Mouse (Mus musculus) right cerebral cortex, adult 18-20 months (tissue): ENCODE data around the gene Sh3rf1.

Experiments used
- DNase-seq: peaks from one replicate; pipeline ENCODE4 v3.0.0; 2022; ENCODE audit warnings: mixed read lengths

Sh3rf1 gene

GRCm38 (mm10) chr8:61223729-61224379 is at the start of gene Sh3rf1:
Gene Sh3rf1, plus strand, starts transcription at chr8:61223872.
- DNase-seq = peak; percentile 80

- no peak for DNase-seq
Observed at GRCm38 (mm10) chr8:61173921-61174492, 49.7 kb upstream of the Sh3rf1 start.

GRCm38 (mm10) chr8:61175876-61176275 is 47.8 kb upstream of the Sh3rf1 start:
- no peak for DNase-seq

GRCm38 (mm10) chr8:61177680-61178593 is 45.7 kb upstream of the Sh3rf1 start:
- no peak for DNase-seq

- no peak for DNase-seq
Observed at GRCm38 (mm10) chr8:61178594-61179140, 45.0 kb upstream of the Sh3rf1 start.

GRCm38 (mm10) chr8:61181592-61181991 is 42.1 kb upstream of the Sh3rf1 start:
- DNase-seq = no peak

- no peak for DNase-seq
Observed at GRCm38 (mm10) chr8:61182020-61182419, 41.7 kb upstream of the Sh3rf1 start.

- no peak for DNase-seq
Observed at GRCm38 (mm10) chr8:61185274-61186198, 38.1 kb upstream of the Sh3rf1 start.

- no peak for DNase-seq
Observed at GRCm38 (mm10) chr8:61194306-61194925, 29.3 kb upstream of the Sh3rf1 start.

GRCm38 (mm10) chr8:61200254-61200887 is 23.3 kb upstream of the Sh3rf1 start:
- no peak for DNase-seq

GRCm38 (mm10) chr8:61203035-61203826 is 20.4 kb upstream of the Sh3rf1 start:
- DNase-seq = no peak

GRCm38 (mm10) chr8:61206876-61207275 is 16.8 kb upstream of the Sh3rf1 start:
- DNase-seq = no peak

- DNase-seq = no peak
Observed at GRCm38 (mm10) chr8:61207636-61208035, 16.0 kb upstream of the Sh3rf1 start.

- no peak for DNase-seq
Observed at GRCm38 (mm10) chr8:61208719-61209118, 15.0 kb upstream of the Sh3rf1 start.

GRCm38 (mm10) chr8:61210836-61211235 is 12.8 kb upstream of the Sh3rf1 start:
- DNase-seq = peak; percentile 59

- DNase-seq = no peak
Observed at GRCm38 (mm10) chr8:61215081-61215819, 8.4 kb upstream of the Sh3rf1 start.

GRCm38 (mm10) chr8:61217017-61217416 is 6.7 kb upstream of the Sh3rf1 start:
- no peak for DNase-seq

- DNase-seq = peak; percentile 88
Observed at GRCm38 (mm10) chr8:61217426-61217825, 6.2 kb upstream of the Sh3rf1 start.

- no peak for DNase-seq
Observed at GRCm38 (mm10) chr8:61218439-61218838, 5.2 kb upstream of the Sh3rf1 start.

GRCm38 (mm10) chr8:61223283-61223682 is 389 bp upstream of the Sh3rf1 start:
- DNase-seq = no peak
